Mouse (Mus musculus): ENCODE measurements around the gene Aebp2.
"Not testable (repeated sequence)": the region's sequence is repeated elsewhere in the genome, so short reads cannot be mapped to it uniquely, and the experiment has no call there.

The Aebp2 gene

DNA sequence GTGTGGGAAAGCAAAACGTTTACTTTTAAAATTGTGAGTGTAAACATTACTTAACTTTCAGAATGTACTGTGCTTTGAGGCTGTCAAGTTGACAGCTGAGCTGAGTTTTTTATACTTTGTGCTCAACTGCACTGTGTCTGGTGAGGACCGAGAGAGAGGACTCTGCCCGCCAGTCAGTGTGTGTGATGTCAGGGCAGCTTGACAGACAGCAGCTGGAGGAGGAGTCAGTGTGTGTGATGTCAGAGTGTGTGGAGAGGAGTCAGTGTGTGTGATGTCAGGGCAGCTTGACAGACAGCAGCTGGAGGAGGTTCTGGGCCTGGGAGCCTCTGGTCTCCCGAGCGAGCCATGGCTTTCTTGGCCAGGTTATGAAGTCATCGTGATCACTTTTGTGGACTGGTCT lies 24.4 kb downstream of the Aebp2 start:
- intact Hi-C loops (cut with DNase I) = loop anchor here (10.0 kb wide), 1 partner anchor 208 kb away; no protein-coding TSS in a partner anchor

DNA sequence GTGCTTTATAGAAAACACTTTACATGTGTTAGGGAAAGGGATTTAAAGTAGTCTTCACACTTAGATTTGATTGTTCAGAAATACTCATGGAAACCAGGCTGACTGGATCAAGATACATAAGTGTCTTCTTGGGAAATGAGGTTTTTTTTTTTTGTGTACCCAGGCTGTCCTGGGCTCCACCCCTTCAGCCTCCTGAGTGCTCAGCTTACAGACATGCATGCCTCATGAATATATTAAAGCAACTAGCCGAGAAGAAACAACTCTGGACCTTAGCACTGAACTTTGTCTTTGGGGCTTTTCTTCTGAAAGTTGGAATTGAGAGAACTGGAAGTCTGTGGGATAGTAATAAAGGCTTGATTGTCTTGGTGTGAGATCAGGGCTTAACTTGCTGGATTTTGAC lies 27.3 kb downstream of the Aebp2 start:
- intact Hi-C loops (cut with DNase I) = loop anchor here (10.0 kb wide), 1 partner anchor 205 kb away; no protein-coding TSS in a partner anchor

- intact Hi-C loops (cut with DNase I) = no loop called here
These were observed 29.5 kb downstream of the Aebp2 start for GRCm38 (mm10) chr6:140651923-140652322.

GRCm38 (mm10) chr6:140655451-140655850 lies 33.0 kb downstream of the Aebp2 start:
- intact Hi-C loops (cut with DNase I) = no loop called here

- intact Hi-C loops (cut with DNase I) = no loop called here
These were observed 34.5 kb downstream of the Aebp2 start for GRCm38 (mm10) chr6:140656991-140657390.

- intact Hi-C loops (cut with DNase I) = no loop called here
These were observed 35.6 kb downstream of the Aebp2 start for GRCm38 (mm10) chr6:140657920-140658522.

GRCm38 (mm10) chr6:140661111-140661510 lies 38.6 kb downstream of the Aebp2 start:
- intact Hi-C loops (cut with DNase I) = no loop called here

- intact Hi-C loops (cut with DNase I) = no loop called here
These were observed 39.3 kb downstream of the Aebp2 start for GRCm38 (mm10) chr6:140661777-140662176.

DNA sequence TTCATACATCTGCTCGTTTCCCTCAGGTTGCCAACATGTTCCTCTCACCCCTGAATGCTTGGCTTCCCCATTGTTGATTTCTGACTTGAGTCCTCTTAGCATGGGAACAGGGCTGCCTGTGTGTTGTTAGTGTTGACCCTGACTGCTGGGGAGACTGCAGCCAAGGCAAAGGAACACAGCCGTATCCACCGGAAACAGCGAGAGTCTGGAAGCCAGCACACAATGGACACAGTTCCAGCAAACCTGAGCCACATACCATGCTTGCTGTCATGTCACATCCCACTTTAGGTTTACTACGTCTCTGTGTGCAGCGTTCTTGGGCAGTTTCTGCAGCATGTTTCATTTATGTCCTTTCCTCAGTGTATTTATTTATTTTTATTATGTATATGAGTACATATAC lies 39.8 kb downstream of the Aebp2 start:
- intact Hi-C loops (cut with DNase I) = no loop called here

- intact Hi-C loops (cut with DNase I) = not testable (repeated sequence)
These were observed 40.2 kb downstream of the Aebp2 start for GRCm38 (mm10) chr6:140662697-140663096.

GRCm38 (mm10) chr6:140664611-140665010 lies 42.1 kb downstream of the Aebp2 start:
- intact Hi-C loops (cut with DNase I) = no loop called here

DNA sequence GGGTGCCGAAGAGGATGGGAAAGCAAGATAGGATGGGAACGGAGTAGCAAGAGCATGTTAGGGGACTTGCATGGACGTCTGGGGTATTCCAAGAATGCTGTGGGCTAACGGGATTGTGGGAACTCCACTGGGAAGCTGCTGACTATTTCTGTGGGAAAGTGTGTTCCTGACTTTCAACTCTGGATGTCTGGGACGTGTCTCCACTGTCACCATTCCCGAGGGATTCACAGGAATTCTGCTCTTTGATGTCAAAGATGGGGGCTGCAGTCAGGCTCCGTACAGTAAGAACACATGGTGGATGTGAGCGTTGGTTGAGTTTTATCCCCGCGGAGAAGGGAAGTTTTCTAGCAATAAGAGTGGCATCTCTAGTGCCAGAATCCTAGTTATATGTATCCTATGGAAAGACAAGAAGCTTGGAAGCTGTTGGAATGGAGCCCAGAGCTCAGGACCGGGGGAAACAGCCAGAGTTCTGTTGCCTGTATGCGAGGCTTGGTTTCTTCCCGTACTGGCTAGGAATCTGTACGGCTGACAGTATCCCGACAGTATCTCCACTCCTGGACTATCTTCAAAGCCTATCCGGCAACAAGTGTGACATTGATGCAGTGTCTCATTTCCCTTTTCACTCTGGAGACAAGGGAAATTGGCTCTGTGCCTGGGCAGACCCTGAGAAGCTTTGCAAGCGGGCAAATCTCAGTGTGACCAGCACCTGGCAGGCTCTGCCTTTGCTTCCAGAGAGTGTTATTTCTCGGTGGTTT lies 44.2 kb downstream of the Aebp2 start:
- intact Hi-C loops (cut with DNase I) = no loop called here

- intact Hi-C loops (cut with DNase I) = no loop called here
These were observed 44.9 kb downstream of the Aebp2 start for GRCm38 (mm10) chr6:140667289-140667906.

DNA sequence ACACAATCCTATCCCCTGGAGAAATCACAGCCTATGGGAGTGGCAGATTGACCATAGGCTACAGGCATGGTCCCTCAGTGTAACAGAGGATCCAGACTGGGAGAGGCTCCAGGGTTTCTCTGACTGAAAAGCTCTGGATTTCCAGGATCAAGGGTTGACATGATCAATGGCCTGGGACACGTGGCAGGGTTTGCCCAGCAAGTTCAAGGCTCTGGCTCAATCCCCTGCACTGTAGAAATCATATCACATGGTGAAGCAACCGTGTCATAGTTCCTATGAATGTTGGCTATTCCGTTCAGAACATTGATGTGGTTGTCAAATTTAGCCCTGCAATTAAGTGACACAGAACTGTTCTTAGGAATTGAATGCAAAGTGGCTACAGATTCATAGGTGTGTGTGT lies 52.0 kb downstream of the Aebp2 start:
- intact Hi-C loops (cut with DNase I) = no loop called here

- intact Hi-C loops (cut with DNase I) = no loop called here
These were observed 53.6 kb downstream of the Aebp2 start for GRCm38 (mm10) chr6:140676094-140676493.

DNA sequence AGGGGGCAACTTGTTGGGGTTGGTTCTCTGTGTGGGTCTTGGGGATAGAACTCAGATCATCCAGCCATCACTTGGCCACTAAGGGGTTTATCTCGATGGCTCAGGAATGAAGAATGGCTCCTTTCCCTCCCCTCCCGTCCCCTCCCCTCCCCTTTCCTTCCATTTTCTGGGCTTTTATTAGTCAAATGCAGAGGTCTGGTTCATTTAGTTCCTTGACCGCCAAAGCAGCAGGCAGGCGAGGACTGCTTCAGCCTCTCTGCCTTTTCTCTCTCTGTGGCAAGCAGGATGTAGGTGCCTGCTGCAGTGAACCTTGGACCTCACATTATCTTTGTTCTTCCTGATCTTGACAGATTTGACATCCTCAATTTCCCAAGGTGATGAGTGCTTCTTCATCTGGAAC lies 54.6 kb downstream of the Aebp2 start:
- intact Hi-C loops (cut with DNase I) = no loop called here

DNA sequence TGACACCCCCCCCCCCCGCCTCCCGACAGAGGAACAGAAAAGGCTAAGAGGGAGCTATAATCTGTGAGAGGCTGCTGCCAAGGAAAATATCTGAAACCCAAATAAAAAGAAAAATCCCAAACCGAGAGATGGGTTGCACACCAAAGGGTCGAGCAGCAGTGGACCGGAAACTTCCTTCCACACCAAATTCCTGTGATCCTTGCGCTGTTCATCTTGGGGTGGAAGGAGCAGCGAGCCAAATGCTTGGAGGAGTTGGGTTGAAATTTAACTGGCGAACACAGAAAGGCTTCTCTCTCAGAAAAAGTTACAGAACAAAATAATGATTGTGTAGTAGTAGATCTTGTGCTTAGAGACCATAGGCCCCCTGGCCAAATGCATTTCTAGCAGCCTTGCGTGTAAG lies 55.5 kb downstream of the Aebp2 start:
- intact Hi-C loops (cut with DNase I) = no loop called here

DNA sequence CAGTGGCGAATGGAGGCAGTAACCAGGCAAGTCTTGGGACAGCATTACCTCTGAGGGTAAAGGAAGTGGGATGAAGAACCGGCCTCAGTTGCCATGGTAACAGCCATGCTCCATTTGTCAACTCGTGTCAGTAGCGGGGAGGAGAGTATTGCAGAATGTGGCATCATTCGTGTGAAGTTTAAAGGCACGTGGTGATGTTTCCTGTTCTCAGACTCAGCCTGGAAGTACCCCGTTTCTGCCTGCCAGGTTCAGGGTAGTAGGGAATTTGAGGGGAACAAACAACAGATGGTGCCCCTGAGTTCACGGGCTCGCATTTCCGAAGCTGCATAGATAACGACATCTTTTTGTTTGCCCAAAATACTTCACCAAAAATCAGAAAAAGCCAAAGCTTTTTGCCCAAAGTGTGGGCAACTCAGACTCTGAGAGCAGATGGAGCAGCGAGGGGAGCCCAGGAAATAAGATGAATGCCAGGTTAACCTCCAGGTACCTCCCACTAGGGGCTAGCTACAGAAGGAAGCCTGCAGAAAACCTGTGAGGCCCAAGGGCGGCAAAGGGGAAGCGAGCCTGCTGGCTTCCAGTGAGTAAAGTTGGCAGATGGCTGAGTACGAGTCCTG lies 56.3 kb downstream of the Aebp2 start:
- intact Hi-C loops (cut with DNase I) = no loop called here

DNA sequence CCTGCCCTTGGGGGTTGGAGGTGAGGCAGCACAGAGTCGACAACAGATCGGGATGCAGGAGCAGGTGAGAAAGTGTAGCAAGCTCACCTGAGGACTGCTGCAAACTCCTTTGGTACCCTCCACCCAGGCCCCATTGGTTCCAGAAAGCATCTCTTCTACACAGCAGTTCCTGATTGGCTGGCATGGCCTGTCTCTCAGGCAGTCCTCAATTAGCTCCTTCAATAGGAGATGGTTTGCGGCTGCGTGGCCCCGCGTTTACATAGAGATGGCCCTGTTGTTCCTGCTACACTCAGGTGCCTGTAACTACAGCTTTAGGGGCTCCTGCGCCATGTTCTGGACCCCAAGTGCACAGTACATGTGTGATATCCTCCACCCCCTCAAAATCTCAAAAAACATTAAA lies 58.2 kb downstream of the Aebp2 start:
- intact Hi-C loops (cut with DNase I) = no loop called here

GRCm38 (mm10) chr6:140682829-140683228 lies 60.4 kb downstream of the Aebp2 start:
- intact Hi-C loops (cut with DNase I) = no loop called here

- intact Hi-C loops (cut with DNase I) = no loop called here
These were observed 61.9 kb downstream of the Aebp2 start for GRCm38 (mm10) chr6:140684403-140684802.

Measured in adrenal gland (tissue).